Mouse (Mus musculus): ENCODE measurements around the gene Smim7.
A peak's percentile ranks its signal among the peaks of the same experiment; 100 is the strongest.

Smim7 gene

DNA sequence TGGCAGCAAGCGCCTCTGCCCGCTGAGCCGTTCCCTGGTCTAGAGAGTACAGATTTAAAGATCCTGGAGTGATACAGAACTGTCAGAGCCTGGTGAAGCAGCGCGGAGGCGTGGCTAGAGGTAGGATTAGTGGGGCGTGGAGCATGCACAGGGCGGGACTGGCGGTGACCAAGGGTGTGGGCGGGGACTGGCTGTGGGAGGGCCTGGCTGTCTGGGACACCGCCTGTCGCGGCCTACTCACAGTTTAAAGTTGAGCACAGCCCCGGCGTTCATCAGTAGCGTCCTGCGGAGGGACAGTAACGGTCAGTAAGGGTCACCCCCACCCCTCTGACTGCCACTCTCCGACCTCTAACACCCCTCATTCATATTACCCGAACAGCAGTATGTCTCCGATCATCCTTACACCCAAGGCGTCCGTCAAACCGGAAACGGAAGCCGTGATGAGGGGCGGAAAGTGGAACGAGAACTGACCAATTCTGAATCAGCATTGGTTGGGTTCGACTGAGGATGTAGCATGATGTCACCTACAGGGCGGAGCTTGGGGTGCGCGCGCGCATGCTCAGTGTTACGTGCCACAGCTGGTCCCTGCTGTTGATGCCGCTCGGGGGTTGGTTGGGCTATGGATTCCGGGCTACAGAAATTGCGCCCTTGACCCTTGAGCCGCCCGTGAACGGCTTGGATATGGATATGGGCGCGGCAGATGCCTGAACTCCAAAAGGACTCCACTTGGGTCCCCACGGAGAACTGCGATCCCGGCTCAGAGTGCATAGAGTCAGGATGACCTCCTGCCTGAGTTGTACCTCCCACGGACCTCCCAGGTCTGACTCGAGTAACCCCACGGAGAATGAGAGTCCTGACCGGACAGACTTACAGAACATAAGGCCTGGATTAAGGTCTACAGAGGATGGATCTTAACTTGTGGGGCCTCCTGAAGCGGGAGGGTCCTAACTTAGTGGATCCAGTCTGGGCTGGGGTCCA is at the start of gene Smim7:
Gene Smim7 (minus strand): TSS at position 456 of the 978 bp plus-strand sequence.
- DNase-seq (ENCODE audit: low spot score), result peak; percentile 100

- peak; percentile 52 for DNase-seq (ENCODE audit: low spot score)
Observed at GRCm38 (mm10) chr8:72590198-72590597, 19.3 kb upstream of the Smim7 start.

DNA sequence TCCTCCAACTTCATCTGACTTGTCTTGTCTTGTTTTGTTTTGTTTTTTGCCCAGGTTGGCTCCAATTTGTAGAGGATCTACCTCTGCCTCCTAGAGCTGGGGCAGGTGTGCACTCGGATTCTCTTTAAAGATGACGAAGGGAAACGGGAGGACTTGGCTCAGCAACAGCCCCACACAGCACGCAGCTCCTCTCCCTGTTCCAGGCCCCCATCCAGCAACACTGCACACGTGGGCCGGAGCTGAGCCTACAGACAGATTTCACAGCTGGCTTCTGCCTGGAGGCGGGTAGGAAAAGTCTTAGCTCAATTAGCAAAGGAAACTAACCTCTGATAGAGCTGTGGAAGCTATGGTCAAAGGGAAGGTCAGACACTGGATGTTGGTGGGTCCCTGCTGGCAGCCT is 18.4 kb upstream of the Smim7 start:
- no peak for DNase-seq (ENCODE audit: low spot score)

DNA sequence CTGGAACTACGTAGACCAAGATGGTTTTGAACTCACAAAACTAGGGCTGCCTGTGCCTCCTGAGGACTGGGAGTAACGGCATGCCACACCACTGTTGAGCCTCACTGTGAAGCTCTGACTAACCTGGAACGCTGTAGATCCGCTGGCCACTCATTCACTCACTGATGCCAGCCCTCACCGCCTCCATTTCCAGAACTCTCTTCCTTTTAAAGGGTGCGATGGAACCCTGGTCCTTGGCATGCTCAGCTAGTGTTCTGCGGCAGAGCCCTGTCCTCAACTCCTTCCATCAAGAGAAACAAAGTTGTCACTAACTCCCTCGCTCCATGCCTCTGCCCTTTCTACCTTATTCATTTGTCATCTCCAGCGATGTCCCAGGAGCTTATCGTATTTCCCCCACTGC is 18.0 kb upstream of the Smim7 start:
- DNase-seq (ENCODE audit: low spot score), result no peak

DNA sequence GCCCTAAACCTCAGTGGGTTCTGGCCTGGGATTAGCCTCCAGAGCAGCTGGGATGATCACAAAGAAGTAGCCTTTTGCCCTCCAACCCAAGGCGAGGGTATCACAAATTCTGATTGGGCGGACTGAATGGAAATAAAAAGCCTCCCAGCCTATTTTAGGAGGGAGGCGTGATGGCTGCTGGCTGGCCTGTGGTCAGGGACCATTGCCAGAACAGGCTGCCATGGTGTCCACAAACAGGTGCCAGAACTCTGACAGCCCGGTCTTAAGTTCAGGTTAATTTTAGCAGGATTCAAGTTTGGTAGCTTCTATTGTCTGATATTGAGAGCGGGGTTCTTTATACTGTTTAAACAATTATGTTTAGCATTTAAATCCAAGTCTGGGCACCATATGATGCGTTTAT is 16.9 kb upstream of the Smim7 start:
- DNase-seq (ENCODE audit: low spot score), result peak; percentile 11

GRCm38 (mm10) chr8:72584390-72584789 is 13.5 kb upstream of the Smim7 start:
- DNase-seq (ENCODE audit: low spot score), result no peak

DNA sequence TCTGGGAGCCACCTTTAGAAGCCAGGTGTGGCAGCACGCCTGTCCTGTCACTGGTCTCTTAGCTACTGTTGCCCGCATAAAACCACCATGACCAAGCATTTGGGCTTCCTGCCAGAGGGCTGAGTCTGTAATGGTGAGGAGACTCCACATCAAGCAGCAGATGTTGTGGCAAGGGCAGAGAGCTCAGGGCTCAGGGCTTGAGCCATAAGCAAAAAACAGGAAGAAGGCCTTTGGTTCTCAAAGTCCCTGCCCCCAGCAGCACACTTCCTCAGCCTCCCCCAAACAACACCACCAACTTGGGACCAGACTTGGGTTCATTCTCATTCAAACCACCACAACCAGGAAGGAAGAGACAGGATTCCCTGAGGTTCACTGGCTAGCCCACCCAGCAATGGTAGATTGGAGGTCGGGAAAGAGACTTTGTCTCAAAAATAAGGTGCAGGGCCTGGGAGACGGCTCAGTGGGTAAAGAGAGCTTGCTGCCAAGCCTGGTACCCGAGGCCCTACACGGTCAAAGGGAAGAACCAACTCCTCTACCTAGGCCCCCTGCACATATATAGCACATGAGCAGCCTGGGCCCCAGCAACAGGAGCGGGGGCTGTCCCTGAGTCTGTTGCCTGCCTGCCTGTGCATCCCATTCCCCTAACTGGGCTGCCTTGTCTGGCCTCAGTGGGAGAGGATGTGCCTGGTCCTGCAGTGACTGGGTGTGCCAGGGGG is 12.3 kb upstream of the Smim7 start:
- DNase-seq (ENCODE audit: low spot score), result peak; percentile 68

DNA sequence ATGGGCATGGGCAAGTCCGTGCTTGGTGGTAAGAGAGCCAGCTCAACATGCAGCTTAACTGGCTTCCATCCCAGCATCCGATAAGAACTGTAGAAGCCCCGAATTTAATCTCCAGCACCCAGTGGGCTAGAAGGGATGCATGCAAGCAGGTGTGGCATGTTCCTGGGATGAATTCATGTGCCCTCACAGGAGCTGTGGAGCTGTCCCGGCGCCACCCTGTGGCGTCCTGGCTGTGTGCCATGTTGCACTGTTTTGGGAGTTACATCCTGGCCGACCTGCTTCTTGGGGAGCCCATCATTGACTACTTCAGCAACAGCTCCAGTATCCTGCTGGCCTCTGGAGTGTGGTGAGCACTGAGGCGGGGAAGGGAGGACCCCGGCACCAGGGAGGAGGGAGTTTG is 8.5 kb upstream of the Smim7 start:
- DNase-seq (ENCODE audit: low spot score), result no peak

DNA sequence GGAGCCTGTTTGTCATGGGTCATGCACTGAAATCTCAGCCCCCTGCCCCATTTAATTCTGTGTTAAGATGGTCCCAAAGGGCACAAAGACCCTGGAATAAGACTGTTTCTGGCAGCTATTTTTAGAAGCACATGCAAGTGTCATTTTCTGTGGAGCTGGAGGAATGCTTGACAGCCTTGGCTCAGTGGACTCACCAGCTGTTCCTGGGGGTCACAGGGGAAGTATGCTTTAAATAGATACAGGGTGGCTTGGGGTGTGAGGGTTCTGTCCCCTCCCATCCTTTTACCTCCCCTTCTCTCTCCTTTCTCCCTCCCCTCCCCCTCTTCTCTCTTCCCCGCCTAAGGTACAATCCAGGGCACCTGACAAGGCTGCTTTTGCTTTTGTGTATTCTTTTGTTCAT is 7.1 kb upstream of the Smim7 start:
- no peak for DNase-seq (ENCODE audit: low spot score)

DNA sequence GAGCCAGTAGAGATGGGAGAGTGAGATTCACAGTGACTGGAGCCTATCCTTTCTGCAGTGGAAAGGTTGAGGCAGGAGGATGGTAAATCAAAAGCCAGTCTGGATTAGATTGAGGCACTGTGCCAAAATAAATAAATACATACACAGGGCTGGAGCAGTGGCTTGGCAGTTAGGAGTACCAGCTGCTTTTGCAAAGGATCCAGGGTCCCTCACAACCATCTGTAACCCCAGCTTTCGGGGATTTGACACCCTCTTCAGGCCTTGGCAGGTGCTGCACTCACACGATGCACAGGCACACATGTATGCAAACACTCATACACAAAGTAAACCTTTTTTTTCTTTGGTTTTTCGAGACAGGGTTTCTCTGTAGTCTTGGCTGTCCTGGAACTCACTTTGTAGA is 6.4 kb upstream of the Smim7 start:
- peak; percentile 26 for DNase-seq (ENCODE audit: low spot score)

DNA sequence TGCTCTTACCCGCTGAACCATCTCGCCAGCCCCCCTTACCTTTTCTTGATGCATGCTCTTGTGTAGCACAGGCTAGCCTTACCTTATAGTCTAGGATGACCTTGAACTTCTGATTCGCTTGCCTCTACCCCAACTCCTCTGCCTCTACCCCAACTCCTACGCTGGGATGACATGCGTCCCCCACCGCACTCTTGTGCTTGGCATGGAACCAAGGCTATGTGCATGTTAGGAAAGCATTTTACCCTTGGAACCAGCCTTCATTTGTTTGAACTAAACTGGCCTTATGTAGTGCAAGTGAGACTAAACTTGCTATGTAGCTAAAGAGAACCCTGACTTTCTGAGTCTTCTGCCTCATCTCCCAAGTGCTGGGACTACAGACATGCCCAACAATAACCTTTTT is 5.0 kb upstream of the Smim7 start:
- no peak for DNase-seq (ENCODE audit: low spot score)

DNA sequence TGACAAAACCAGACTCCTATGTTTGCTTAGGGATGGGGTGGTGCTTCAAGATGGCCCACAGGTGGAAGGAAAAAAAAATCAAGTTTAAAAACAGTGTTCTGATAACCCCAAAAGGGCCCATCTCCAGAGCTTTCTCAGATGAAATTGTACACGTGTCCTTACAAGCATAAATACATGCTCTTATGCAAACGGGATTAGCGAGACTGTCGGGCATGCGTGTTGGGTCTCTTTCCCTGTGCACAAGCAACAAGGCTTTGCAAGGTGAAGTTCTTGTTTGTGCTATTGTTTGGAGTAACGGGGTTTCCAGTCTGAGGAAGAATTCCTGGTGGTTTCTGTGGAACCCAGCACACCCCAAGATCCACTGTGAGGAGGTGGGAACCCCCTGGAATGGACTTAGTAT is 2.6 kb upstream of the Smim7 start:
- DNase-seq (ENCODE audit: low spot score), result no peak

GRCm38 (mm10) chr8:72572507-72572906 is 1.6 kb upstream of the Smim7 start:
- peak; percentile 35 for DNase-seq (ENCODE audit: low spot score)

- peak; percentile 78 for DNase-seq (ENCODE audit: low spot score)
Observed at GRCm38 (mm10) chr8:72571611-72572473, 954 bp upstream of the Smim7 start, which contains the start of gene Tmem38a. TSS of gene Tmem38a (plus strand) at chr8:72572055.

GRCm38 (mm10) chr8:72565970-72566369 is 4.9 kb downstream of the Smim7 start:
- DNase-seq (ENCODE audit: low spot score), result peak; percentile 21

DNA sequence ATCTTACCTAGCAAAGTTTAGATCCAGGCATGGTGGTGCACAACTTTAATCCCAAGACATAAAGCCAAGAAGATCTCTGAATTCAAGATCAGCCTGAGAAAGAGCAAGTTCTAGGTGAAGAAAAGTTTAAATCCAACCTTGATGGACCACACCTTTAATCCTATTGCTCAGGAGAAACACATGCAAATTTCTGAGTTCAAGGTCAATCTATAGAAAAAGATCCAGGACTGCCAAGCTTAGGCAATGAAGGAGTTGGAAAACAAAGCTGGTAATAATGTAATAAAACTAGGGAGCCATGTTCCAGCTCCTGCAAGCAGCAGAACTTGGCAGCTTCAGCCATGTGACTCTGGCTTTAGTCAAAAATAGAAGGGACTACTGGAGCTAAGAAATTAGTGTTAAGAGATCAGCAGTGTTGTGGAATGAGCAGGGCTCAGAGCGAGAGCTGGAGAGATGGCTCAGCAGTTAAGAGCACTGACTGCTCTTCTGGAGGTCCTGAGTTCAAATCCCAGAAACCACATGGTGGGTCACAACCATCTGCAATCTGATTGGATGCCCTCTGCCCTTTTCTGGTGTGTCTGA is 9.7 kb downstream of the Smim7 start:
- DNase-seq (ENCODE audit: low spot score), result peak; percentile 63

- no peak for DNase-seq (ENCODE audit: low spot score)
Observed at GRCm38 (mm10) chr8:72555770-72556169, 15.1 kb downstream of the Smim7 start.

DNA sequence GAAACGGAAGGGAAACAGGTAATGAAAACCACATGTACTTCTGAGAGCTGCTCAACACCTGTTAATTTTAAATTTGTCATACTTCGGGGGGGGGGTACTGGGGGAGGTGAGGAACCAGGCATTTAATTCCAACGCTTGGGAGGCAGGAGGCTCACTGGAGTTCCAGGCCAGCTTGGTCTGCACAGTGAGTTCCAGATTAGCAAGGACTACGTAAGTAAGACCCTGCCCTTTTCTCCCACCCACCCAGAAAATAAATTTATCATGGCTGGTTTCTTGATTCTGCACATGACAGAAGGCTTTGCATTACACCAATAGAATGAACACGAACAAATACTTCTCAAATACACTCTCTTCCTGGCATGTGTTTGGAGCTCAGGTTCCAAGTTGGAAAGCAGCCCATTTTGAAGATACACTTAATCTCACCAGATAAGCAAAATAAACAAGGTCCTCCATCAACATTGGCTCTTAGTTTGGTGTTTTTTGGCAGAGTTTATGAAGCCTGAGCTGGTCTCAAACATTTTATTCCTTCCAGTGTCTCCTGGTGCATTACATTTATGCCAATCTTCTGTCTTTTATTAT is 21.5 kb downstream of the Smim7 start:
- peak; percentile 55 for DNase-seq (ENCODE audit: low spot score)

DNA sequence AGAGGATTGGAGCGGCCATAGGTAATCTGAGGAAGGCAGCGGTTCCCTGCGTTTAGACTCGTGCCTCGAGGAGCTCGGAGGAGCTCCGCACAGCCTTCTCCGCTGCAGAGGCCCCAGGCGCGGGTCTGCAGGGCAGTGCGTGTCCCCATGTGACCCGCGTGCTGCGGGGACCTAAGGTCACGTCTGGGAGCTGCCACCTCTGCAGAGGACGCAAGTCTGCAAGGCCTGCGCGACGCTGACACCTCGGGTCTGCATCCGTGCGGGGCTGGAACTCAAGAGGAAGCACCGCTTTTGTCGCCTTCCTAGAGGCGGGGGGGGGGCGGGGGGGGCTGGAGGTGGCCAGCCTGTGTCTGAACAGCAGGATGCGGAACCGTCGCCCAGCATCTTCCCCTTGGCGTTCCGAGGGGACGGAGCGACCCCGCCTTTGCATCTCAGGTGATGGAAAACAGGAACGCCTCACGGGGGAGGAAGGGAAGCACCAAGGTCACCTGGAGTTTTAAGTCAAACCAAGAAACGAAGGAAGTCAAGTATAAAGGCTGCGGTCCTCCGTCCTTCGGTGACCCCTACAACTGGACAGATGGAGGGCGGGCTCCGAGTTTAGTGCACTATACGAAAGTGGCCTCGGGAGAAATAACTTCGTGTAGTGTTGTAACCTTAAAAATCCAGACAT is 22.1 kb downstream of the Smim7 start:
- DNase-seq (ENCODE audit: low spot score), result no peak

GRCm38 (mm10) chr8:72547802-72548643 is 22.9 kb downstream of the Smim7 start, which contains the start of gene Med26:
TSS of gene Med26 (minus strand) at chr8:72548270.
- peak; percentile 100 for DNase-seq (ENCODE audit: low spot score)
